Mouse (Mus musculus): ENCODE measurements around the gene Gm11273. TPM values are rescaled to one million over a fixed set of nuclear protein-coding genes. Genes with fewer than 3 reads are reported as not detected.
"Not testable (repeated sequence)": the region's sequence is repeated elsewhere in the genome, so short reads cannot be mapped to it uniquely, and the experiment has no call there.

Gene Gm11273
- polyA plus RNA-seq, 1 experiment: 5.6 TPM

GRCm38 (mm10) chr13:21472427-21472826, 28.8 kb downstream of the Gm11273 start:
- H3K27me3 ChIP-seq (ENCODE audit: control insufficient read depth, insufficient read depth, low read length): peaks cover 5% of the 10 kb centered on the region; the same call in 1 of the 2 replicates
- no peak overlapping the region for H3K4me3 ChIP-seq (ENCODE audit: control insufficient read depth, insufficient read depth, low read length)
- H3K36me3 ChIP-seq (ENCODE audit: control insufficient read depth, insufficient read depth, low read length): no peaks in the 10 kb centered on the region
- H3K4me1 ChIP-seq (replicated peaks; ENCODE audit: control insufficient read depth, insufficient read depth, low read length): peaks cover 3% of the 10 kb centered on the region; the same call in 1 of the 2 replicates
- 73% methylated on average over 4 of the region's 4 CpGs for WGBS
- DNase-seq: no peak
- no peak overlapping the region for H3K27ac ChIP-seq (ENCODE audit: control insufficient read depth, insufficient read depth, low read length)
- TF ChIP-seq POLR2A (IDR thresholded peaks at IDR 0.05; ENCODE audit: control insufficient read depth, extremely low read depth, insufficient read depth, low read length, poor library complexity) (no peak), CTCF (IDR thresholded peaks at IDR 0.05; ENCODE audit: borderline replicate concordance, control insufficient read depth, extremely low read depth, insufficient read depth, low read length, poor library complexity) (no peak)

GRCm38 (mm10) chr13:21469097-21469496, 32.1 kb downstream of the Gm11273 start:
- Histone ChIP-seq H3K27me3 (ENCODE audit: control insufficient read depth, insufficient read depth, low read length) (peaks cover 5% of the 10 kb centered on the region; the same call in 1 of the 2 replicates), H3K36me3 (ENCODE audit: control insufficient read depth, insufficient read depth, low read length) (no peaks in the 10 kb centered on the region), H3K27ac (ENCODE audit: control insufficient read depth, insufficient read depth, low read length) (no peak overlapping the region), H3K4me1 (replicated peaks; ENCODE audit: control insufficient read depth, insufficient read depth, low read length) (peaks cover 3% of the 10 kb centered on the region; the same call in 1 of the 2 replicates), H3K4me3 (ENCODE audit: control insufficient read depth, insufficient read depth, low read length) (no peak overlapping the region)
- 51% methylated on average over 9 of the region's 9 CpGs for WGBS
- TF ChIP-seq CTCF (IDR thresholded peaks at IDR 0.05; ENCODE audit: borderline replicate concordance, control insufficient read depth, extremely low read depth, insufficient read depth, low read length, poor library complexity) (no peak), POLR2A (IDR thresholded peaks at IDR 0.05; ENCODE audit: control insufficient read depth, extremely low read depth, insufficient read depth, low read length, poor library complexity) (no peak)
- DNase-seq: no peak

GRCm38 (mm10) chr13:21468061-21469019, 32.9 kb downstream of the Gm11273 start, which contains the start of gene Nkapl:
Gene Nkapl (minus strand): TSS chr13:21468509.
- TF ChIP-seq POLR2A (IDR thresholded peaks at IDR 0.05; ENCODE audit: control insufficient read depth, extremely low read depth, insufficient read depth, low read length, poor library complexity) (no peak), CTCF (IDR thresholded peaks at IDR 0.05; ENCODE audit: borderline replicate concordance, control insufficient read depth, extremely low read depth, insufficient read depth, low read length, poor library complexity) (no peak)
- peaks cover 5% of the 10 kb centered on the region; the same call in 1 of the 2 replicates for H3K27me3 ChIP-seq (ENCODE audit: control insufficient read depth, insufficient read depth, low read length)
- no peak within 1 kb of the TSS for H3K27ac ChIP-seq (ENCODE audit: control insufficient read depth, insufficient read depth, low read length)
- peak within 1 kb of the TSS; percentile 49 for H3K4me3 ChIP-seq (ENCODE audit: control insufficient read depth, insufficient read depth, low read length)
- peak; percentile 31 for DNase-seq
- WGBS: 1% methylated on average over 54 of the region's 54 CpGs
- H3K4me1 ChIP-seq (replicated peaks; ENCODE audit: control insufficient read depth, insufficient read depth, low read length): peaks cover 3% of the 10 kb centered on the region; the same call in 1 of the 2 replicates
- H3K36me3 ChIP-seq (ENCODE audit: control insufficient read depth, insufficient read depth, low read length): no peaks in the 10 kb centered on the region

GRCm38 (mm10) chr13:21467336-21467735, 33.9 kb downstream of the Gm11273 start:
- Histone ChIP-seq H3K36me3 (ENCODE audit: control insufficient read depth, insufficient read depth, low read length) (no peaks in the 10 kb centered on the region), H3K27ac (ENCODE audit: control insufficient read depth, insufficient read depth, low read length) (no peak overlapping the region), H3K4me1 (replicated peaks; ENCODE audit: control insufficient read depth, insufficient read depth, low read length) (peaks cover 3% of the 10 kb centered on the region; the same call in 1 of the 2 replicates), H3K27me3 (ENCODE audit: control insufficient read depth, insufficient read depth, low read length) (peaks cover 5% of the 10 kb centered on the region; the same call in 1 of the 2 replicates), H3K4me3 (ENCODE audit: control insufficient read depth, insufficient read depth, low read length) (no peak overlapping the region)
- DNase-seq: no peak
- WGBS: 90% methylated on average over 10 of the region's 10 CpGs
- TF ChIP-seq CTCF (IDR thresholded peaks at IDR 0.05; ENCODE audit: borderline replicate concordance, control insufficient read depth, extremely low read depth, insufficient read depth, low read length, poor library complexity) (no peak), POLR2A (IDR thresholded peaks at IDR 0.05; ENCODE audit: control insufficient read depth, extremely low read depth, insufficient read depth, low read length, poor library complexity) (no peak)

GRCm38 (mm10) chr13:21462516-21462915, 38.7 kb downstream of the Gm11273 start:
- not testable (repeated sequence) for H3K4me3 ChIP-seq (ENCODE audit: control insufficient read depth, insufficient read depth, low read length); H3K27ac ChIP-seq (ENCODE audit: control insufficient read depth, insufficient read depth, low read length); H3K4me1 ChIP-seq (replicated peaks; ENCODE audit: control insufficient read depth, insufficient read depth, low read length); H3K27me3 ChIP-seq (ENCODE audit: control insufficient read depth, insufficient read depth, low read length); DNase-seq; H3K36me3 ChIP-seq (ENCODE audit: control insufficient read depth, insufficient read depth, low read length)
- 76% methylated on average over 9 of the region's 9 CpGs for WGBS

GRCm38 (mm10) chr13:21456347-21456746, 44.9 kb downstream of the Gm11273 start:
- 68% methylated on average over 4 of the region's 4 CpGs for WGBS
- TF ChIP-seq POLR2A (IDR thresholded peaks at IDR 0.05; ENCODE audit: control insufficient read depth, extremely low read depth, insufficient read depth, low read length, poor library complexity): no peak
- no peak for TF ChIP-seq CTCF (IDR thresholded peaks at IDR 0.05; ENCODE audit: borderline replicate concordance, control insufficient read depth, extremely low read depth, insufficient read depth, low read length, poor library complexity)
- no peak overlapping the region for H3K4me3 ChIP-seq (ENCODE audit: control insufficient read depth, insufficient read depth, low read length)
- no peak overlapping the region for H3K27ac ChIP-seq (ENCODE audit: control insufficient read depth, insufficient read depth, low read length)
- no peaks in the 10 kb centered on the region for H3K4me1 ChIP-seq (replicated peaks; ENCODE audit: control insufficient read depth, insufficient read depth, low read length)
- DNase-seq: no peak
- no peaks in the 10 kb centered on the region for H3K36me3 ChIP-seq (ENCODE audit: control insufficient read depth, insufficient read depth, low read length)
- H3K27me3 ChIP-seq (ENCODE audit: control insufficient read depth, insufficient read depth, low read length): no peaks in the 10 kb centered on the region

All from thymus, adult 2 months (tissue).